In genomic region chr7:43781541-43781940, GRCm38 (mm10) we compare ENCODE assay signal across 35 mouse cellular contexts. TPM values are rescaled to one million over a fixed set of nuclear protein-coding genes. Genes with fewer than 3 reads are reported as not detected.
A peak's percentile ranks its signal among the peaks of the same experiment; 100 is the strongest.
DNase-seq lines count a peak whose midpoint lies in the region; ATAC-seq lines count a peak whose summit lies in the region.
"Had no signal": no experiment of that assay in that cellular context is flagged by ENCODE, and none has a peak within 500 bp of the region (broad histone marks: within the 10 kb centered on the region; RNA-seq: fewer than 3 reads in every experiment).

No protein-coding gene starts in this region.

- H3K4me3 ChIP-seq in embryonic facial prominence, embryonic 15.5 days (replicated peaks): peak overlapping the region; percentile 13; the same call in 1 of the 2 replicates
- no peak overlapping the region for H3K4me3 ChIP-seq in embryonic facial prominence, embryonic 10.5 days
- peak overlapping the region; percentile 81 for H3K4me3 ChIP-seq in megakaryocyte, embryonic 14.5 days (replicated peaks)
- peak overlapping the region; percentile 13; the same call in 1 of the 2 replicates for H3K4me3 ChIP-seq in stomach, embryonic 16.5 days (replicated peaks; ENCODE audit: low read length)
- H3K4me3 ChIP-seq: embryonic facial prominence, embryonic 13.5 days; heart, embryonic 13.5 days had no signal

- H3K36me3 ChIP-seq in embryonic facial prominence, embryonic 15.5 days: no peaks in the 10 kb centered on the region
- no peaks in the 10 kb centered on the region for H3K36me3 ChIP-seq in embryonic facial prominence, embryonic 10.5 days (replicated peaks)
- no peaks in the 10 kb centered on the region for H3K36me3 ChIP-seq in megakaryocyte, embryonic 14.5 days (replicated peaks; ENCODE audit: low read length)
- H3K36me3 ChIP-seq in stomach, embryonic 16.5 days (ENCODE audit: control insufficient read depth, insufficient read depth, low read length): no peaks in the 10 kb centered on the region
- H3K36me3 ChIP-seq: embryonic facial prominence, embryonic 13.5 days; forebrain, embryonic 10.5 days; heart, embryonic 10.5 days; heart, embryonic 13.5 days had no signal

- peak overlapping the region; percentile 81 for H3K27ac ChIP-seq in embryonic facial prominence, embryonic 15.5 days (replicated peaks)
- H3K27ac ChIP-seq in embryonic facial prominence, embryonic 10.5 days (replicated peaks): no peak overlapping the region
- H3K27ac ChIP-seq in stomach, embryonic 16.5 days (ENCODE audit: low read length): no peak overlapping the region; the same call in 1 of the 2 replicates
- H3K27ac ChIP-seq: embryonic facial prominence, embryonic 13.5 days; forebrain, embryonic 10.5 days; forebrain, embryonic 13.5 days; heart, embryonic 10.5 days; heart, embryonic 13.5 days; hindbrain, embryonic 14.5 days; hindbrain, postnatal 0 days had no signal

- H3K9ac ChIP-seq in embryonic facial prominence, embryonic 15.5 days: no peak overlapping the region
- H3K9ac ChIP-seq in stomach, embryonic 16.5 days (ENCODE audit: low read length): no peak overlapping the region
- H3K9ac ChIP-seq: embryonic facial prominence, embryonic 13.5 days; forebrain, embryonic 13.5 days; heart, embryonic 13.5 days; hindbrain, embryonic 14.5 days had no signal

- peak overlapping the region; percentile 62; the same call in 1 of the 2 replicates for H3K4me2 ChIP-seq in embryonic facial prominence, embryonic 15.5 days (replicated peaks)
- H3K4me2 ChIP-seq in stomach, embryonic 16.5 days (ENCODE audit: low read depth, low read length): peak overlapping the region; percentile 12; the same call in 1 of the 2 replicates

- no peaks in the 10 kb centered on the region for H3K9me3 ChIP-seq in embryonic facial prominence, embryonic 15.5 days (replicated peaks)
- no peaks in the 10 kb centered on the region for H3K9me3 ChIP-seq in embryonic facial prominence, embryonic 10.5 days
- peaks cover 2% of the 10 kb centered on the region; the same call in 1 of the 2 replicates for H3K9me3 ChIP-seq in megakaryocyte, embryonic 14.5 days
- H3K9me3 ChIP-seq in stomach, embryonic 16.5 days (replicated peaks; ENCODE audit: control insufficient read depth, low read length): no peaks in the 10 kb centered on the region
- H3K9me3 ChIP-seq: embryonic facial prominence, embryonic 13.5 days; forebrain, embryonic 10.5 days; forebrain, embryonic 13.5 days; heart, embryonic 10.5 days; heart, embryonic 13.5 days had no signal

- H3K27me3 ChIP-seq in embryonic facial prominence, embryonic 15.5 days: peaks cover 7% of the 10 kb centered on the region; the same call in 1 of the 2 replicates
- peaks cover 23% of the 10 kb centered on the region for H3K27me3 ChIP-seq in embryonic facial prominence, embryonic 10.5 days (replicated peaks; ENCODE audit: low read depth, poor library complexity, severe bottlenecking)
- peaks cover 48% of the 10 kb centered on the region for H3K27me3 ChIP-seq in megakaryocyte, embryonic 14.5 days (replicated peaks)
- no peaks in the 10 kb centered on the region for H3K27me3 ChIP-seq in stomach, embryonic 16.5 days (ENCODE audit: control insufficient read depth, insufficient read depth, low read length)

- WGBS in embryonic facial prominence, embryonic 15.5 days: 71% methylated on average over 11 of the region's 11 CpGs
- 87% methylated on average over 11 of the region's 11 CpGs for WGBS in embryonic facial prominence, embryonic 10.5 days
- WGBS in stomach, embryonic 16.5 days: 80% methylated on average over 11 of the region's 11 CpGs

- peaks cover 15% of the 10 kb centered on the region for H3K4me1 ChIP-seq in embryonic facial prominence, embryonic 15.5 days
- H3K4me1 ChIP-seq in embryonic facial prominence, embryonic 10.5 days: peaks cover 7% of the 10 kb centered on the region
- H3K4me1 ChIP-seq in megakaryocyte, embryonic 14.5 days: peaks cover 21% of the 10 kb centered on the region
- H3K4me1 ChIP-seq in stomach, embryonic 16.5 days (ENCODE audit: control insufficient read depth, insufficient read depth, low read length): peaks cover 8% of the 10 kb centered on the region; the same call in 1 of the 2 replicates
- H3K4me1 ChIP-seq: forebrain, embryonic 13.5 days had no signal

- no peak for DNase-seq in embryonic facial prominence, embryonic 10.5 days (ENCODE audit: low spot score)
- no peak for DNase-seq in c-Kit-positive CD71-positive TER-119-positive erythroid progenitor cells, embryonic 14.5 days (ENCODE audit: low spot score)
- DNase-seq: adrenal gland, adult 2 months; adrenal gland, postnatal 14 days; B cell, adult 2 months; cerebellum, adult 11-12 months; cerebellum, adult 8-10 months; cerebellum, postnatal 10 days; cerebellum, postnatal 36 days; gastrocnemius, postnatal 10 days; gastrocnemius, postnatal 36 days; heart, postnatal 14 days; heart, postnatal 4 days had no signal

- ATAC-seq in embryonic facial prominence, embryonic 15.5 days (ENCODE audit: insufficient number of reproducible peaks, low FRiP score, low TSS enrichment, low read depth): no peak
- ATAC-seq in megakaryocyte, adult 5-6 weeks (ENCODE audit: poor library complexity, severe bottlenecking): no peak
- ATAC-seq in stomach, embryonic 16.5 days (ENCODE audit: insufficient read depth, low FRiP score): no peak
- ATAC-seq: inflammation-experienced regulatory T-cells, adult 6 months had no signal

RNA-seq across cellular contexts. Expression of gene Klk10, which starts 0.7 kb away (rescaled TPM):
- 71.8 and 83.4 TPM in 2 replicates for polyA plus RNA-seq in embryonic facial prominence, embryonic 15.5 days (2015; fragmentation: Nextera tagmentation; extraction: Ambion mirVana)
- polyA plus RNA-seq in embryonic facial prominence, embryonic 10.5 days (2016; fragmentation: Nextera tagmentation; extraction: Ambion mirVana): 0.25 and 0.39 TPM in 2 replicates
- polyA plus RNA-seq in megakaryocyte, embryonic 14.5 days (2012; ENCODE audit: insufficient read depth, low replicate concordance): not detected in 2 replicates
- total RNA-seq in megakaryocyte, adult 5-6 weeks (2015): not detected in 2 replicates
- total RNA-seq in megakaryocyte, adult 5-6 weeks (2017): not detected in 2 replicates
- polyA plus RNA-seq in stomach, embryonic 16.5 days (2015; fragmentation: Nextera tagmentation; extraction: Ambion mirVana): 42.4 and 129 TPM in 2 replicates
- total RNA-seq: adrenal gland, postnatal 14 days; CH12.LX; gastrocnemius, postnatal 36 days; granulocyte monocyte progenitor cell, adult 5-6 weeks; heart, postnatal 4 days; hindbrain, postnatal 0 days; MEL had no signal
- polyA plus RNA-seq: forebrain, embryonic 13.5 days; hindbrain, embryonic 14.5 days had no signal

RNA-seq across cellular contexts. Expression of gene Klk11, which starts 7.1 kb away (rescaled TPM):
- 24.3 and 25.3 TPM in 2 replicates for polyA plus RNA-seq in embryonic facial prominence, embryonic 15.5 days (2015; fragmentation: Nextera tagmentation; extraction: Ambion mirVana)
- 0.11 TPM in 1 of 2 replicates, not detected in the other for polyA plus RNA-seq in embryonic facial prominence, embryonic 10.5 days (2016; fragmentation: Nextera tagmentation; extraction: Ambion mirVana)
- not detected in 2 replicates for polyA plus RNA-seq in megakaryocyte, embryonic 14.5 days (2012; ENCODE audit: insufficient read depth, low replicate concordance)
- total RNA-seq in megakaryocyte, adult 5-6 weeks (2015): not detected in 2 replicates
- total RNA-seq in megakaryocyte, adult 5-6 weeks (2017): not detected in 2 replicates
- polyA plus RNA-seq in stomach, embryonic 16.5 days (2015; fragmentation: Nextera tagmentation; extraction: Ambion mirVana): 25.3 and 37.4 TPM in 2 replicates
- total RNA-seq: adrenal gland, adult 2 months; adrenal gland, postnatal 14 days; adrenal gland, postnatal 4 days; CH12.LX; gastrocnemius, postnatal 10 days; granulocyte monocyte progenitor cell, adult 5-6 weeks; heart, postnatal 4 days; hindbrain, postnatal 0 days; MEL had no signal
- polyA plus RNA-seq: adrenal gland, adult 2 months; cortical plate, adult 2 months; forebrain, embryonic 13.5 days; forebrain, embryonic 16.5 days; heart, embryonic 10.5 days; heart, embryonic 13.5 days; hindbrain, embryonic 11.5 days; hindbrain, embryonic 14.5 days; hindbrain, postnatal 0 days had no signal

RNA-seq across cellular contexts. Expression of gene Klk9, which starts 10.2 kb away (rescaled TPM):
- 3.8 and 6.7 TPM in 2 replicates for polyA plus RNA-seq in embryonic facial prominence, embryonic 15.5 days (2015; fragmentation: Nextera tagmentation; extraction: Ambion mirVana)
- polyA plus RNA-seq in embryonic facial prominence, embryonic 10.5 days (2016; fragmentation: Nextera tagmentation; extraction: Ambion mirVana): 0.10 and 0.16 TPM in 2 replicates
- not detected in 2 replicates for polyA plus RNA-seq in megakaryocyte, embryonic 14.5 days (2012; ENCODE audit: insufficient read depth, low replicate concordance)
- total RNA-seq in megakaryocyte, adult 5-6 weeks (2015): not detected in 2 replicates
- not detected in 2 replicates for total RNA-seq in megakaryocyte, adult 5-6 weeks (2017)
- 2.7 and 5.3 TPM in 2 replicates for polyA plus RNA-seq in stomach, embryonic 16.5 days (2015; fragmentation: Nextera tagmentation; extraction: Ambion mirVana)
- total RNA-seq: adrenal gland, adult 2 months; adrenal gland, postnatal 14 days; adrenal gland, postnatal 4 days; gastrocnemius, adult 18-20 months; gastrocnemius, postnatal 10 days; gastrocnemius, postnatal 36 days; granulocyte monocyte progenitor cell, adult 5-6 weeks; heart, postnatal 14 days; heart, postnatal 4 days; hindbrain, postnatal 0 days; MEL had no signal
- polyA plus RNA-seq: adrenal gland, adult 2 months; cortical plate, adult 2 months; forebrain, embryonic 10.5 days; forebrain, embryonic 13.5 days; heart, embryonic 10.5 days; hindbrain, embryonic 14.5 days; hindbrain, postnatal 0 days; inflammation-experienced regulatory T-cells, adult 6 months; intestine, embryonic 16.5 days had no signal

RNA-seq across cellular contexts. Expression of gene Klk12, which starts 12.8 kb away (rescaled TPM):
- 3.0 and 3.5 TPM in 2 replicates for polyA plus RNA-seq in embryonic facial prominence, embryonic 15.5 days (2015; fragmentation: Nextera tagmentation; extraction: Ambion mirVana)
- not detected in 2 replicates for polyA plus RNA-seq in embryonic facial prominence, embryonic 10.5 days (2016; fragmentation: Nextera tagmentation; extraction: Ambion mirVana)
- polyA plus RNA-seq in megakaryocyte, embryonic 14.5 days (2012; ENCODE audit: insufficient read depth, low replicate concordance): not detected in 2 replicates
- not detected in 2 replicates for total RNA-seq in megakaryocyte, adult 5-6 weeks (2015)
- not detected in 2 replicates for total RNA-seq in megakaryocyte, adult 5-6 weeks (2017)
- 7.3 and 16.2 TPM in 2 replicates for polyA plus RNA-seq in stomach, embryonic 16.5 days (2015; fragmentation: Nextera tagmentation; extraction: Ambion mirVana)
- total RNA-seq: adrenal gland, adult 2 months; adrenal gland, postnatal 14 days; adrenal gland, postnatal 4 days; CH12.LX; gastrocnemius, adult 18-20 months; gastrocnemius, postnatal 10 days; gastrocnemius, postnatal 36 days; granulocyte monocyte progenitor cell, adult 5-6 weeks; heart, postnatal 14 days; heart, postnatal 4 days; hindbrain, postnatal 0 days; MEL had no signal
- polyA plus RNA-seq: adrenal gland, adult 2 months; cortical plate, adult 2 months; forebrain, embryonic 10.5 days; forebrain, embryonic 13.5 days; forebrain, embryonic 16.5 days; heart, embryonic 10.5 days; heart, embryonic 13.5 days; heart, embryonic 16.5 days; hindbrain, embryonic 11.5 days; hindbrain, embryonic 14.5 days; hindbrain, postnatal 0 days; inflammation-experienced regulatory T-cells, adult 6 months; intestine, embryonic 16.5 days had no signal

RNA-seq across cellular contexts. Expression of gene Klk8, which starts 15.8 kb away (rescaled TPM):
- polyA plus RNA-seq in embryonic facial prominence, embryonic 15.5 days (2015; fragmentation: Nextera tagmentation; extraction: Ambion mirVana): 65.3 and 67.5 TPM in 2 replicates
- polyA plus RNA-seq in embryonic facial prominence, embryonic 10.5 days (2016; fragmentation: Nextera tagmentation; extraction: Ambion mirVana): 17.5 and 17.9 TPM in 2 replicates
- 4.3 and 26.2 TPM in 2 replicates for polyA plus RNA-seq in megakaryocyte, embryonic 14.5 days (2012; ENCODE audit: insufficient read depth, low replicate concordance)
- 10.4 and 13.7 TPM in 2 replicates for total RNA-seq in megakaryocyte, adult 5-6 weeks (2015)
- 5.0 and 10.2 TPM in 2 replicates for total RNA-seq in megakaryocyte, adult 5-6 weeks (2017)
- 31.0 and 55.1 TPM in 2 replicates for polyA plus RNA-seq in stomach, embryonic 16.5 days (2015; fragmentation: Nextera tagmentation; extraction: Ambion mirVana)
- total RNA-seq: MEL had no signal

Comparison
In these comparisons a context has a peak if more than half of its experiments do, and no peak if none do; other contexts are left out.
1. RNA of gene Klk10, which starts 0.7 kb away (polyA plus RNA-seq): 71.8 to 83.4 TPM in embryonic facial prominence, embryonic 15.5 days and 42.4 to 129 TPM in stomach, embryonic 16.5 days; 0.25 to 0.39 TPM in embryonic facial prominence, embryonic 10.5 days and not detected in megakaryocyte, embryonic 14.5 days; every median in the first group is over 10 times any median in the second.
2. RNA of gene Klk11, which starts 7.1 kb away (polyA plus RNA-seq): 24.3 to 25.3 TPM in embryonic facial prominence, embryonic 15.5 days and 25.3 to 37.4 TPM in stomach, embryonic 16.5 days; 0.11 TPM in embryonic facial prominence, embryonic 10.5 days and not detected in megakaryocyte, embryonic 14.5 days; every median in the first group is over 10 times any median in the second.